Mouse (Mus musculus): Measurements from ENCODE around the gene Il34. TPM values are rescaled to one million over a fixed set of nuclear protein-coding genes. Genes with fewer than 3 reads are reported as not detected.

Gene Il34
- total RNA-seq, 2 experiments from 2014 or later = 0.91 to 1.3 TPM

- ATAC-seq (replicated peaks; ENCODE audit: low FRiP score, poor library complexity, severe bottlenecking) = no peak
These were observed 6.1 kb upstream of the Il34 start for GRCm38 (mm10) chr8:110811793-110812192.

DNA sequence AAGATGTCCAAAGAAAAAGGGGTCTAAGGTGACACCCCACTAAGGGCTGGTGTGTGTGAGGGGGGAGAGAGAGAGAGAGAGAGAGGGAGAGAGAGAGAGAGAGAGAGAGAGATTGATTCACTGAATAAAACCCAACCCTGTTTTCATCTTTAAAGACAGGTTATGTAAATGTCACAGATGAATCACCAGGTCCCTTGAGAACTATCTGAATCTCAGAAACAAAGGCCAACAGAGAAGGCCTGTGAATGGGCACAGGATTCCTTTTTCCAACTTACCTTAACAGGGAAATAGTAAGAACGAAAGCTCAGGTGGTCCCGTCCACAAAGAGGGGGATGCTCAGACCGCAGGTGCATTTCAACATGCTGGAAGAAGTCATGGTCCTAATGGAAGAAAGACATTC, 5.4 kb upstream of the Il34 start:
- ATAC-seq (replicated peaks; ENCODE audit: low FRiP score, poor library complexity, severe bottlenecking) = no peak

DNA sequence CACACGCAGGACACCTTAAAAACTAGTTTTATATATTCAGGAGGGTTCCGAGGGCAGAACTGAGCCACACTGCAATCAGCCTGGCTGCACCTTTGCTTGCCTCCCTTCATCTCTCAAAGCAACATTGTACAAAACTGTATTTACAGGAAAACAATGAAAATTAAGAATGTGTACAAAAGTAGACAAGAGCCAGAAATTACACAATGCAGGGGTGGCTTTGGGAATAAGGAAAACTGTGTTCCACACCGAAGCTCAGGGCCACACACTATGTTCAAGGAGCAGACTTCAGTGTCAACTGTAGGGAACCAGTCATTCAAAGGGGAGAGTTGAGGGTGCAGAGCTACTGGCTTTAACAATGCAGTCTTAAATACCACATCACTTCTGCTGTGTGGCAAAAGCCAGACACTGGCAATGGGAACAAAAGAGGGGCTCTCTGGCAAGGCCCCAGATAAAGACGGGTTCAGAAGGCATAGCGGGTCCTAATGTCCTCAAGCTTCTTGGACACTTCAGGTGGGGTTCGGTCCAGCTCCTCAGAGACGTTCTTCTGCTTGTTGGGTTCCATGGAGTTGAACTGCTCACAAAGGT, 4.8 kb upstream of the Il34 start:
- no peak for ATAC-seq (replicated peaks; ENCODE audit: low FRiP score, poor library complexity, severe bottlenecking)

DNA sequence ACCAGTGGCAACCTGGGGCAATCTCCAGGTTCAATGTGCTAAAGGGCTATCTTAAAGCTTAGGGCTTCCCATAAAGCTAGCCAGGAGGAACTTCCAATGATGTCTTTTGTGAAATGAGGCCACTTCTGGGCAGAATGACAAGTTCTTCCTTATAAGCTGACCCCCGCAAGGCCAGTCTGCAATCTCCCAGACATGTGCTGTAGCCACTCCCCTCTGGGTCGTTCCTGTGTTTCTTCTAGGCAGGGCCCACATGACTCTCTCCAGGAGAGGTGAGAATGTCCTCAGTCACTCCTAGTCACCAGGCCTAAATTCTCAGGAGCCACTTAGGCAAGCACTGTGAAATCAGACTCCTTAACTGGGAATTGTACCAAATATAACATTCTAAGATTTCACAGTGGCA, 4.1 kb upstream of the Il34 start:
- ATAC-seq (replicated peaks; ENCODE audit: low FRiP score, poor library complexity, severe bottlenecking) = no peak

DNA sequence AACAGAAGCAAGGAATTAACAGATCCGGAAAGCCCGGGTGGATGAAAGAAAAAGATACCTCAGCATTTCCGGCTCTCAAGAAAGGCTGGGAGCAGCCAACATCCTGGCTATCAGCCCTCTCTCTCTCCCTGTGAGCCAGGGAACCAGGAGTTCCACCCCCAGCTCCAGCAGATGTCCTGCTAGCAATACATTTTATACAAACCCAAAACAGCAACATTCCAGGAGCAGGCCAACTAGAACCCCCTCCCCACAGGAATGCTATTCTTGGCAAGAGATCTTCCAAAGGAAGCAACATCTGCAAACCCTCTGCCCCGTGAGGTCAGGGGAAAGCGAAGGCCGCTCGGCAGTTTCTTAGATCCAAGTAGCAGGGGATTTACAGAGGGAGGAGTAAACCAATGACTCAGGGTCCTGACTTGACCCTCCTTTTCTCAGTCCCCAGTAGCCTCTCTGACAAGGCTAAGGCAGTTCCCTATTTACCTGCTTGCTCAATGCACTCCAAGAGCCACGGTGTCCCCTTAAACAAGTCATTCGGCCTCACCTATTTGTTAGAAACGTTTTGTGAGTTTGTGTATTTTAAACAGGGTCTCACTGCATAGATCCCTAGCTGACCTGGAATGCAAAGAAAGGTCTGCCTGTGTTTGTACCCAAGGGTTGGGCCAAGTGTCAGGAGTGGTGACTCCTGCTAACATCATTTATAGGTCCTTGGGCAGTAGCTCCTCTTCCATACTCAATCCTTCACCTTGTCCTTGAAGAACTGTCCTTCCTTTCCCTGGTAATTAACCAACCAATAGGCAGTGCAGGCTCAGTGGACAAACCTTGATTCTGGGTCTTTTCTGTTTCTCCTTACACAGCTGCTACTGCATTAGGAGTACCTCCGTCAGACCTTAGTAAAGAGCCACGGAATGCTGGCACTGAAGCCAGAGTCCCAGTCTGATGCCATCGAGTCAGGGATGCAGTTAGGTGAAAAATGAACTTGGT, 3.1 kb upstream of the Il34 start:
- no peak for ATAC-seq (replicated peaks; ENCODE audit: low FRiP score, poor library complexity, severe bottlenecking)

GRCm38 (mm10) chr8:110806146-110806545, 422 bp upstream of the Il34 start:
- ATAC-seq (replicated peaks; ENCODE audit: low FRiP score, poor library complexity, severe bottlenecking) = no peak

DNA sequence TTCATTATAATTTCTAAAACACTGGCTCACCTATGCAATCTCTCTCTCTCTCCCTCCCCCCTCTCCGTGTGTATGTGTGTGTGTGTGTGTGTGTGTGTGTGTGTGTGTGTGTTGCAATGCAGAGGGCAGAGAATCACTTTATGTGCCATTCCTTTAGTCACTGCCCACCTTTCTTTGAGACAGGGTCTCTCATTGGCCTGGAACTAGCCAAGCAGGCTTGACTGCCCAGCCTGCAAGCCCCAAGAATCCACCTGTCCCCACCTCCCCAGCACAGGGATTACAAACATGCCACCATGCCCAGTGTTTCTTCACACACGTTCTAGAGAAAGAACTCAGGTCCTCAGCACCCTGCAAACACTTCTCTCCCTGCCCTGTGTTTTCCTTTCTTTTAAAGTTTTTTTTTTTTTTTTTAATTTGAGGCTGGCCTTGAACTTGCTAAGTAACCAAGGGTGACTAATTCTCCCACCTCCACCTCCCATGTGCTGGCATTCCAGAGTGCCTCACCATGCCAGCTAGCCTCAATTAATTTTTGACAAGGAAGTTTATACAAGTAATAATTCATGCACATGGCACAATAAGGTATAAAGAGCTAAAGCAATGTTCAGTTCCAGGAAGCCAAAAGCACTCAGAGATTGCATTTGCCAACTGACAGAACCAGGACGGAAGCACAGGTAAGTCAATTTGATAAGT, 754 bp downstream of the Il34 start:
- ATAC-seq (replicated peaks; ENCODE audit: low FRiP score, poor library complexity, severe bottlenecking) = no peak

DNA sequence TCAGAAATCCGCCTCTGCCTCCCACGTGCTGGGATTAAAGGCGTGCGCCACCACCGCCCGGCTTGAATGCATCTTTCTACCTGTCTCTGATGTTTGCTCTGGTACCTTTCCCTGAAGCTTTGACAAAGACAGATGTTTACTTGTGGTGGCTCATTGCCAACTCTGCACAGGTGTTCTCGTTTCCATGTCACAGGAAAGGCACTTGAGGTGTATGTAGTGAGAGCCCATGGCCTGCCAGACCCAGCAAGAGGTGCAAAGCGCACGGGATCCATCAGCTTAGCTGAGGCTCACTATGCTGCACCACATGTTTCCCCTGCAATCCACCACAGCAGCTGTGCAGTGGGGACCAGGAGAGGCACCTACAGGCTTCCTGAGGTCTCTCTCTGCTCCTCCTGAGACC, 1.9 kb downstream of the Il34 start:
- no peak for ATAC-seq (replicated peaks; ENCODE audit: low FRiP score, poor library complexity, severe bottlenecking)

DNA sequence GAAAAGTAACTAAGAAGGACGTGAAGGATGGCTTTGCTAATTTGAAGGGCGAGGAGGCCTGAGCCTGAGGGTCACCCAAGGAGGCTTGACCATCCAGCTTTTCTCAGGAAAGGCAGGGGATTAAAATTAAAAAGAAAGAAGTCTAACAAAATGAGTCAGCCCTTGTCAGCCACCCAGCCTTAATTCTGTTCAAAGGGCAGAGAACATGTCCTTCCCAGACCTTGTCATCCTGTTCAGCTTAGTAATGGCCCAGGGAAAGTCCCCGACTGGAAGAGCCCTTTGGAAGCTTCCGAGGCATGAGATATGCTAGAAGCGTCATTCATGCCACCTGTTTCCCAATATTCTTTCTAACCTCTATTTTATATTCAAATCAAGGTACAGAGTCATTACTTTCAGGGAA, 2.7 kb downstream of the Il34 start:
- no peak for ATAC-seq (replicated peaks; ENCODE audit: low FRiP score, poor library complexity, severe bottlenecking)

DNA sequence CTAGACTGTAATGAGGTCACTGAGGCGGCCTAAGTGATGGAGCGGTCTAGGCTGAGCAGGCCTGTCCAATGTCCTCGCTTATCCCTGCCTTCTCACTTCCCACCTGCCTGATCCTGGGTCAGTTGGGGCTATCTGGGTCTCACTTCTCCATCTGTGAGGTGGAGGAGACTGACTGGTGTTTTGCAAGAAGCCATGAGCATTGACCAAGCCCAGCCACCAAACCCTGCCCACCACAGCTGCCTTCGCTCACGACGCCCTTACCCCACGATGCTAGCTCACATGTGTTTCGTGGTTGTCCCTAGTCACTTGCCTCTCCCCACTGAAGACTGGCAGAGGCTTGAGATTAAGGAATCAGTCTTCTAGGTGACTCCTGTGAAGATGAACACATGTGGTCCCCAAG, 8.6 kb downstream of the Il34 start:
- no peak for ATAC-seq (replicated peaks; ENCODE audit: low FRiP score, poor library complexity, severe bottlenecking)

GRCm38 (mm10) chr8:110794363-110794965, 11.3 kb downstream of the Il34 start:
- no peak for ATAC-seq (replicated peaks; ENCODE audit: low FRiP score, poor library complexity, severe bottlenecking)

DNA sequence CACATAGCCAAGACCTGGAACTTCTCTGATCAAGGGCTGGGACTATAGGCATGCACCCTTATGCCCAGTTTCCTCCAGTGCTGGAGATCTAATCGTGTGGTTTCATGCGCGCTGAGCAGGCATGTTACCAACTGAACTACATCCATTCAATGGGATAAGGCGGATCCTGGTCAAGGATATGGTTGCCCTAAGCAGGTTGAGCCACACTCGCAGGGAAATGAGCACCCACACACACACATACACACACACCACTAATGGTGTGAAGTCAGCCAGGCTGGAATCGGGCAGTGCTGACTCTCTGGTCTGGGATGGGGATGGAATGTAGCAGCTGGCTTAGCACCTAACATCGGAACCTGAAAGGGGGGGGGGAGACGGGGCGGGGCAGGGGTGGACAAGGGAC, 11.8 kb downstream of the Il34 start:
- no peak for ATAC-seq (replicated peaks; ENCODE audit: low FRiP score, poor library complexity, severe bottlenecking)

- ATAC-seq (replicated peaks; ENCODE audit: low FRiP score, poor library complexity, severe bottlenecking) = no peak
These were observed 12.2 kb downstream of the Il34 start for GRCm38 (mm10) chr8:110793511-110793910.

GRCm38 (mm10) chr8:110792574-110793200, 13.0 kb downstream of the Il34 start:
- ATAC-seq (replicated peaks; ENCODE audit: low FRiP score, poor library complexity, severe bottlenecking) = no peak

- ATAC-seq (replicated peaks; ENCODE audit: low FRiP score, poor library complexity, severe bottlenecking) = no peak
These were observed 14.6 kb downstream of the Il34 start for GRCm38 (mm10) chr8:110791164-110791563.

GRCm38 (mm10) chr8:110790270-110790669, 15.5 kb downstream of the Il34 start:
- ATAC-seq (replicated peaks; ENCODE audit: low FRiP score, poor library complexity, severe bottlenecking) = no peak

- no peak for ATAC-seq (replicated peaks; ENCODE audit: low FRiP score, poor library complexity, severe bottlenecking)
These were observed 16.2 kb downstream of the Il34 start for GRCm38 (mm10) chr8:110789571-110789970.

GRCm38 (mm10) chr8:110788981-110789380, 16.7 kb downstream of the Il34 start:
- ATAC-seq (replicated peaks; ENCODE audit: low FRiP score, poor library complexity, severe bottlenecking) = no peak

- ATAC-seq (replicated peaks; ENCODE audit: low FRiP score, poor library complexity, severe bottlenecking) = no peak
These were observed 18.2 kb downstream of the Il34 start for GRCm38 (mm10) chr8:110787411-110787954.

- no peak for ATAC-seq (replicated peaks; ENCODE audit: low FRiP score, poor library complexity, severe bottlenecking)
These were observed 18.8 kb downstream of the Il34 start for GRCm38 (mm10) chr8:110786934-110787333.
